Mouse (Mus musculus): ENCODE data around the gene Sh3d19.
"Not testable (repeated sequence)": the region's sequence is repeated elsewhere in the genome, so short reads cannot be mapped to it uniquely, and the experiment has no call there.

The Sh3d19 gene

DNA sequence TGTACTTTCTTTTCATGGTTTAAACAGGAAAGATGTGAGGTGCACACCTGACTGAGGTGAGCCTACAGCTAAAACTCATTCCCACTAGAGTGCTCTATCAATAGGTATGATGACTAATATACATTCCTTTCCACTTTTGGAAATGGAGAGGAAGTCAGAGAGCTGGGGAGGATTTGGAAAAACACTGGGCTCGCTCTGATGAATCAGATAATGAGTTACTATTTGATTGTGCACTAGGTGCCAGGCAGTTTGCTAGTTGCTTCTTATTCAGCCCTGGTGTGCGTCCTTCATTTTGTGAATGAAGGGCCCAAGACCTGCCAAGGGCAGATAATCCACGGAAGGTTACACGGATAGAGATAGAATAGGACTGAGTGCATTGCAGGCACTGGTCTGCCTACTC lies 9.1 kb downstream of the Sh3d19 start:
- no peak for ATAC-seq (ENCODE audit: low TSS enrichment)

DNA sequence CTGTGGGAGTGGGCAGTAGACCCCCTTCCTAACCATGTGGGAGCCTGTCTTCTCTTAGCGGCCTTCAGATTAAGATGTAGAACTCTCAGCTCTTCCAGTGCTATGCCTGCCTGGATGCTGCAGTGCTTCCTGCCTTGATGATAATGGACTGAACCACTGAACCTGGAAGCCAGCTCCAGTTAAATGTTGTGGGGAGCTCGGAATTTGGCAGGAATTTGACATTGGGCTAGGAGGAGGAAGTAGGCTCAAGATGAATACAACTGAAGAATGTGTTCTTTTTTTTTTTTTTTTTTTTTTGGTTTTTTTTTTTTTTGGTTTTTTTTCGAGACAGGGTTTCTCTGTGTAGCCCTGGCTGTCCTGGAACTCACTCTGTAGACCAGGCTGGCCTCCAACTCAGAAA lies 10.9 kb downstream of the Sh3d19 start:
- not testable (repeated sequence) for ATAC-seq (ENCODE audit: low TSS enrichment)

DNA sequence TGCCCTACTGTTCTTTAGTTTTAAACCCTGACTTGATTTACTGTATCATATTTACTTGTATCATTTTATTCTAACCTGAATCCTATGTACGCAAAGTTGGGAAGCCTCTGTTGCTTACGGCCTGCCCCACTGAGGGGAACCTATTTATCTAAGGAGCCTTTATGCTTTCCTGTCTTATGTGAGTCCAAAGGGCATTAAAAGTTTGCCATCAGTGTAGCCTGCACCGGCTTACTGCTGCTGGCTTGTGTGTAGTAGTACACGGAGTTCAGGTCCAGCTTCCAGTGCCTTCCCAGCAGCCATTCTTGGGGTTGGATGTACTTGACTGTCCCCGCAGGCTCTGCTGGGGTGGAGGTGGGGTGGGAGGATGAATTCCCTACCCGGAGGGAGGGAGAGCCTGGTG lies 13.6 kb downstream of the Sh3d19 start:
- ATAC-seq (ENCODE audit: low TSS enrichment) = no peak

DNA sequence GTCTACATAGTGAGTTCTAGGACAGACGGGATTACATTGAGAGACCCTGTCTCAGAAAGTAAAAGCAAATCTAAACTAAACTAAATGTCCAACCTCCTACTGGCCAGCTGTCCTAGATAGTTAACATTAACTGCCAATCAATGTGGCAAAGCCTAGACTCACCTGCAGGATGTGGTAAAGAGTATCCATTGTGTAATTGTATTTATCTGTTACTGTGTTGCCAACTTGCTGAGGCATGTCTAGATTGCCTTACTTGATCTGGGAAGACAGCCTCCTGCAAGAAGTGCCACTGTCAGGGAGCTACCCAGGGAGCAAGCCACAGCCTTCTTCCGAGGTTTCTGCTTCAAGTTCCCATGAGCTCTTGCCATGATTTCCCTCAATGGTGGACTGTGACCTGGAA lies 16.3 kb downstream of the Sh3d19 start:
- no peak for ATAC-seq (ENCODE audit: low TSS enrichment)

DNA sequence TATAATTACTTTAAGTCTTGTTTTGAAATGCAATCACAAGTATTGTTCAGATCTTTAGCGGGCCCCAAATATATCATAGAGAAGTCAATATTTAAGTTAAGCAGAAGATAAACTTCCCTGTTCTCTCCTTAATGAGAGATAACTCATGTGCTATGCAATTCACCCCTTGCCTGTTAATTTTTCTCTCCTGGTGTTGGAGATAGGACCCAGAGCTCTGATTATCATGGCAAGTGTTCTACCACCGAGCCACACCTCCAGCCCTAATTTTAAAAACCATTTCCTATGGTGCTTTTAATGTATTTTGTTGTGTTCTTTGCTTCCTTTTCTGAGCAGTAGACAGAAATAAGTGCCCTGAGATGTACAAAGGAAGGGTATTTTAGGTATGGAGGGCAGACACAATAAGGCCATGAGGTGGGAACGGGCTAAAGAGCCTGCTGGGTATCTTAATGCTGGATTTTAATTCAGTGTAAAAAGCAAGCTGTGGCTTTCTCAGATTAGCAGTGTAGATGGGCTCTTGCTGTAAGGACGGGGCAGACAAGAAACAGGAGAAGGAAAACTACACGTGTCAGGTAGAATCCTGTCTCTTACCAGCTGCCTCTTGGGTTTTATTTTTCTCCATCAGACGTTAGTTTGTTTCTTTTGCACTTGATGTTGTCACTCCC lies 20.4 kb downstream of the Sh3d19 start:
- ATAC-seq (ENCODE audit: low TSS enrichment) = no peak

DNA sequence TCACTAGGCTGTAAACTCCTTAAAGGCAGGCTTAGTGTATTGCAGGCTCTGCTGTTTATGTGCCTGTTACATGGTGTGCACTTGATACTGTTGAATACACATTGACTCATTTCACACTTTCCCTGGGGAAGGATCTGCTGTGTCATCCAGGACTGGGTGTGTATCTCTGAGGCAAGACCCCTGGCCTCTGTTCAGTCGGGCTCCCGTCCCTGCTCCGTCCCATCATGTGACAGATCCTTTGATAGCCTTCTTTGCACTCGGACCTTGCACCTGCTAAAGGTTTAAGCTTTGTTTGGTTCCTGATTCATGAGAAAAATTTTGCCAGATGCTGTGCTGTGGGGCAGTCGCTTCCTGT lies 20.9 kb downstream of the Sh3d19 start:
- ATAC-seq (ENCODE audit: low TSS enrichment) = no peak

DNA sequence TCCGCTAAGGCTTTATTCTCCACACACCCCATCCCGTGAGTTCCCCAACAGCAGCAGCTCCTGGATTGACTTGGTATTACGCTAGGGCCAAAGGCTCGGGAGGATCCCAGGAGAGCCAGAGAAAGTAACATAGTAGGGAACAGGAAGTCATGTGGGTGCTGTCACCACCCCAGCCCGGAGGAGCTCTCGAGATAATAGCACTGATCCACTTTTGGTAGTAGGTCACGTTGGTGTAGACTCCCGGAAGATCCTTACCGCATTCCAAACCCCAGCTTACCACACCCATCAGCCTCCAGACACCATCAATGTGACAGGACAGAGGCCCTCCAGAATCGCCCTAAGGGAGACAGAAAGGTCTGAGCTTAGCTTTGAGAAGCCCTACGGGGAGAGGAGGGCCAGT lies 22.8 kb downstream of the Sh3d19 start:
- no peak for ATAC-seq (ENCODE audit: low TSS enrichment)

DNA sequence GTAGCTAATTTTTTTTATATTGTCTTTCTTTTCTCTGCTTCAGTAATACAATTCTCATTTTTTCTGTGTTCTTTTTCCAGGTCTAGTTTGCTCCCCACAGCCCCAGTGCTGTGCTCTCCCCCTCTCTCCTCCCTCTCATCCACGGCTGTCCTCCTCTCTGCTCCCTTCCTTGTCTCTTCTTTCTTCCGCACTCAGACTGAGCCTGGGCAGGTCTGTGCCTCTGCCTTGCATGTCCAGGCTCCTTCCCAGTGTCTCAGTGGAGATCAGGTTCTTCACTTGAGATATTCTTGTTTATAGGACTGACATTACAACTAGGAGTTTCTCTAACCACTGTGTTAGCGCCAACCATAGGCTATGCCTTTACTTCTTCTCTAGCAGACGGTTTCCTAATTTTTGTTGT lies 23.7 kb downstream of the Sh3d19 start:
- ATAC-seq (ENCODE audit: low TSS enrichment) = no peak

DNA sequence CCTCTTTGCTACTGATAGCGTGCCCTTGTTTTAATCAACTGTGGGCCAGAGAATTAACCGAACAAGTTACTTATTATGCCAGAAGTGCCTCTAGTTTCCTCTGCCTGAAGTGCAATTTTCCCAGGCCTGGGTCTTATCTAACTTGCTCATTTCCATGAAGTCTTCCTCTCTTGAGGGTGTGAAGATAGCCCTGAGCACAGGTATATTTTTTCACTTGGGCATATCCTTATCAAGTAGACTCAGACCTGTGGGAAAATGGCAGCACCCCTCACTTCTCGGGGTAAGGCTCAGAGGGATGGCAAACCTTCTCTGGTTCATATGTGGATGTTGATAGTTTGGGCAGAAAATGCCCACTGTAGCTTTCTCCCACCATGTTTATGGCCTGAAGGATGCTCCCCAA lies 30.4 kb downstream of the Sh3d19 start:
- ATAC-seq (ENCODE audit: low TSS enrichment) = no peak

DNA sequence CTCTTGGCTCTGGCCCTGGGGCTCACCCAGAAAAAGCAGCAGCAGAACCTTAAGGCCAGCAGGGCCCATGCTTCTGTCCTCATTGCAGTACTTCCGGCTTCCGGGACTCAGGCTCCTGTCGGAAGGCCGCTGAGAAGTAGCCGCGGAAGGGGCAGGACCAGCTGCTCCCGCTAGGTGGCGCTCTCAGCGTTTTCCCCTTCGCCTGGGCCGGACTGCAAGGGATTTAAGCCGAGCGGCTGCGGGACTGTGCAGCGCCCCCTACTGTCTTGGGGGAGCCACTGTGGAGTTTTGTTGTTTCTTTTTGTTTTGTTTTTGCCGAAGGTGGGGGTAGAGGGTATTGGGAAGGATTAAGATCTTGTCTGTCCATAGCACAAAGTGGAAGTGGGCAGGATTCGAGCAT lies 31.5 kb downstream of the Sh3d19 start, which contains the start of gene Prss48:
TSS of gene Prss48 (minus strand) at position 69 of the 400 bp plus-strand sequence.
- no peak for ATAC-seq (ENCODE audit: low TSS enrichment)

DNA sequence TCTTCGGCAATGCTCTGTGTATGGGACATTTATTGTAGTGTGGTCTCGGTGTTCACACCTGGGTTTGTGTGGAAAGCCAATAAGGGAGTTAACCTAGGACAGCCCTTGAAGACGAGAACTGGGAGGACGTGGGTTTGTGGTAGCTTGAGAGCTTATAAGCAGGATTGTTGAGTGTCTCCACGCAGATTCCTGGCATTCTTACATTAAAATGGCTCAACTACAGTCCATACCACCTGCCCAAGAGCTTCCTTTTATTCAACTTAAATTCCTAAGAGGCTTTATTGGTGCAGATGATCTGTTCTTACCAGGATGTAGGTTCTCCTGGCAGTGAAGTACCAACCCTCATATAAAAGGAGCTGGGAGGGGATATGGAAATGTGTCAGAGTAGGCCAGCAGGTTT lies 32.0 kb downstream of the Sh3d19 start:
- ATAC-seq (ENCODE audit: low TSS enrichment) = no peak

DNA sequence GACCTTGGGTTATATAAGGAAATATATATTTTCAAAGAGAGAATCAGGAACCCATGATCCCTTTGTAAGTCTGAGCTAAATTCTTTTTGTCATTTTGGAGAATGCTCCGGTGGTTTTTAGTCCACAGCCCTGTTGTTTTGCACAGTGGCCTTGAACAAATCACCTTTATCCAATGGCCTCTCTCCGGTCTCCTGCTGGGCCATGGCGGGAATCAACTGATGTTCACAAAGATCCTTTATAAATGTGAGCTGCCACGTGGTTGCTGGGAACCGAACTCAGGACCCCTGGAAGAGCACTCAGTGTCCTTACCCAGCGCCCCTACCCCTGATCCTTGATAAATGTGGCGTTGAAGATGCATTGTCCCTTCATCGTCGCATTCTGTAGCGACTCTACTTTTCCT lies 33.8 kb downstream of the Sh3d19 start:
- no peak for ATAC-seq (ENCODE audit: low TSS enrichment)

DNA sequence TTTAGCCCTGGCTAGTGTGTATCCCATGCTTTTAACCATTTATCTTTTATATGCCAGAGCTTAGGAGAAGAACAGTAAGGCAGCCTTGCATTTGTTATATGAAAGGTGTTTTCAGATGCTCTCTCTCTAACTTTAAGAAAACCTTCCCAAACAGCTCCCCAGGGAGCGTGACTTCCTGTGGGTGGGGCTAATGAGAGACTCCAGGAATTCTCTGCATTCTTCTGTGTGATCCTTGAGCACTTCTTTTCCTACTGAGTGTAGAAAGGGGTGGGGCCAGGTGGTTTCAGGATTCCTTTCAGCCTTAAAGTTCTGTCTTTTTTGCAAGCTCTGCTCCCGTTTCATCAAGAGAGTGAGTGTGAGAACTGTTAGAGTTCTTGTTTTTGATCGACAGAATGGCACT lies 39.7 kb downstream of the Sh3d19 start:
- no peak for ATAC-seq (ENCODE audit: low TSS enrichment)

DNA sequence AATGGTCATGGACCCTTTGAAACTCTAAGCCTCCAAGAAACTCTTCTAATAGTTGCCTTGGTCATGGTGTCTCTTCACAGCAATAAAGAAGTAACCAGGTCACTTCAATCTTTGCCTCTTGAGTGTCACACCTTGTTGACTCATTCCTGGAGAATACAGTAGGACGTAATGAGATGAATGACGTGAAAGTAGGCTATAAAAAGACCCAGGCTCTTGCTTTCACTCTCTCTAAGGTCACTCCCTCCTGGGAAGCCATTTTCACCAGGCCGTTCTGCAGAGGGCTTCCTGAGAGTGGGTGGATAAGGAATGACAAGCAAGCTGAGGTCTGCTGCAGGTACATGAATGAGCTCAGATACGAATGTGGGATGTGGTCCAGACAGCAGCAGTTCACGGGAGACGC lies 40.5 kb downstream of the Sh3d19 start:
- ATAC-seq (ENCODE audit: low TSS enrichment) = no peak

DNA sequence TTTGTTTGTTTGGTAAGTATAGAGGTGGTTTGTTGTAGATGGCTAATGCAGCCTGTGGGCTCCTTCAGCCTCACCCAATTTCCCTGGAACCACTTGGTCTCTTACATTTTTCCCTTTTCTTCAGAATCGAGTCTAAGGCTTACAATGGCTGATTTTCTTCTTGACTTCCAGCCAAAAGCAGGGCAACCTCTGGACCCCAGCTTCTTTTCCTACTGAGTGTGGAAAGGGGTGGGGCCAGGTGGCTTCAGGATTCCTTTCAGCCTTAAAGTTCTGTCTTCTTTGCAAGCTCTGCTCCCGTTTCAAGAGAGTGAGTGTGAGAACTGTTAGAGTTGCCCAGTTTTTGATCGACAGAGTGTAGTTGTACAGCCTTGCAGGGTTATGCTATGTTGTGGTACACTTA lies 40.9 kb downstream of the Sh3d19 start:
- ATAC-seq (ENCODE audit: low TSS enrichment) = no peak

DNA sequence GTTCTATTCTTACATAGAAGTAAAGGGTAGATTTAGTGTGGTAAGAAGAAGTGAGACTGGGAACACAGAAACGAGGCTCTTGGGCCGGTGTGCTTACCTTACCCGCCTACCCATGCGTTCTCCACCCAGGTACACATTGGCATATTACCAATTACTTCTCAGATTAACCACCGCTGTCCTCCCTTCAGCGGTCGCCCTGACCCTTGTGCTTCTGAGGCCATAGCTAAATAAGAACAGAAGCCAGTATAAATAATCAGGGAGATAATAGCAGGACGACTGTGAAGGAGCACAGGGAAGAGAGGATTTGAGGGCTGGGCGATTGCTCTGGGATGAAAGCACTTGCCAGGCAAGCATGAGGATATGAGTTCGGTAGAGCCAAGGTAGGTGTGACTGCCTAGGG lies 42.9 kb downstream of the Sh3d19 start:
- ATAC-seq (ENCODE audit: low TSS enrichment) = no peak

DNA sequence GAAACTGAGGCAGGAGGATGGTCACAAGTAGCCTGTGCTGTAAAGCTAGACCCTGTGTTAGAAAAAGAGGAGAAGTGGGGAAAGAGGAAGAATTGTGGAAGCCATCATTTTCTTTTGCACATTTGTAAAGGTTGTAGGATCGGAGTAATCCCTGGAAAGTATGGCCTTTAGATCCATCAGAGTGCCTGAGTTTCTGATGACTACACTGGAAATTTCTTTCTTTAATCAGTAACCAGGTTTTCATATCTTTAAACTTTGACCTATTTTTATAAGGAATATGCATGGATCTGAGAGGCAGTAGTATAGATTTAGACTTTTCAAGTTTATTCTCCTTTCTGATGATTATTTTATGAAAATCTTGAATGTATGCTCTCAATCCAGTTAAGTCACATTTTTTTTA lies 46.1 kb downstream of the Sh3d19 start:
- ATAC-seq (ENCODE audit: low TSS enrichment) = no peak

DNA sequence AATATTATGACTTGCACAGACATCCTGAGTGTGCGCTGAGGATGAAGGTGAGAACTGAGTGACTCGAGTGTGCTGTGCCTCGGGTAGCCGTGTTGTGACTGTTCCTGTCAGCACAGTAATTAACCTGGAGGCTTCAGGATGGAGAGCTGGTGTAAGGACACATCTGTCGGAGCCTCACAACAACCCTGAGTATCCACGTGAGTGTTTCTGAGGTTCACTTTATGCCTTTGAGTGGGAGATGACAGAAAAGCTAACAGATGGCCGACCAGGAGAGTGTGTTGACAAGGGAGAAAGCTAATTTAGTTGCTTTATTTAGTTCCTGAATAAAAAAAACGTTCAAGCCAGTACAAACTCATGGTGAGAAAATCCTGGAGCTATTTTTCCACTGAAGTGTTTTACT lies 46.6 kb downstream of the Sh3d19 start:
- ATAC-seq (ENCODE audit: low TSS enrichment) = peak; percentile 78

DNA sequence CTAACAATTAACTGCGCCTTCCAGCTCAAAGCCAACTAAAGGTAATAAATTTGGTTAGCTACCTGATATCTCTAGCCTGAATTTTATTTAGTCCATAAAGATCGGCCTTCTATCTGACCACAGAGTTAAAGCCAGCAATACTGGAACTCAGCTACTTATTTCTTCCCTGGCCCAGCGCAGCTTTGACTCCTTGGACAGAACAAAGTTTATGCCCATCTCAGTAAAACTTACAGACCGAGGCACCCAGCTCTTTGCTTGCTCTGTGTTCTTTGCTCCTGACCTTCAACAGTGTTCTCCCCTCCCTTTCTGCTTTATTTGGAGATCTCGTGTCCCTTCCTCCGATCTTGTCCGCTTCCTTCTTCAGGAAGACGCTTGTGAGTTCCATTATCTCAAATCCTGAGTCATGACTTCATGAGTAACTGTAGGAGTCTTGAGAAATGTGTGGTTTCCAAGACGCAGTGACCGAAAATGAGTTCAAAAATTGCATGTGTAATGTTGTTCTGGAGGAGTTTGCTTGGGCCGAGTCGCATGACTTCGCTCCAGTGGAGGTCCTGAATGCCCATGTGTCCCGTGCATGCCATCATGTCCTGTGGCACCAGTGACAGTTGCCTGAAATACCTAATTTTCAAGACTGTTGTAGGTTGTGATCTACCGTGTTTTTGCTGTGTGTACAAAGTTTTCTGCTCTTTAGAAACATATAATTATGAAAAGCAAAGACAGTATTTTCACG lies 50.2 kb downstream of the Sh3d19 start:
- ATAC-seq (ENCODE audit: low TSS enrichment) = 0 out of 2 replicates have a peak, but pooled peaks have one; percentile 26

DNA sequence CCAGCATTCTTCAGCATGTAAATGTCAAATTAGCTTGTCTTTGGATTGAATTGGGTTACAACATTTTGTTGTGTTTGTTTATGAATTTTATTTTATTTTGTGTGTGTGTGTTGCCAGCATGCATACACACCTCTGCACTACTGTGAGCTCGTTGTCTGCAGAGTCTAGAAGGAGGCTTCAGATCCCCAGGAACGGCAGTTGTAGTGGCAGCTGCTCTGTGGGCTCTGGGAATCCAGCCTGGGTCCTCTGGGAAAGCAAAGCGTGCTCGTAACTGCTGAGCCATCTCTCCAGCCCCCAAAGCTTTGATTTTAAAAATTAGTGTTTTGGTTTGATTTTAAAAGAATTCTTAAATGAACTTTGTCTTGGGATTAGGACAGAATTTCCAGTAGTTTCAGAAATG lies 50.7 kb downstream of the Sh3d19 start:
- ATAC-seq (ENCODE audit: low TSS enrichment) = no peak

DNA sequence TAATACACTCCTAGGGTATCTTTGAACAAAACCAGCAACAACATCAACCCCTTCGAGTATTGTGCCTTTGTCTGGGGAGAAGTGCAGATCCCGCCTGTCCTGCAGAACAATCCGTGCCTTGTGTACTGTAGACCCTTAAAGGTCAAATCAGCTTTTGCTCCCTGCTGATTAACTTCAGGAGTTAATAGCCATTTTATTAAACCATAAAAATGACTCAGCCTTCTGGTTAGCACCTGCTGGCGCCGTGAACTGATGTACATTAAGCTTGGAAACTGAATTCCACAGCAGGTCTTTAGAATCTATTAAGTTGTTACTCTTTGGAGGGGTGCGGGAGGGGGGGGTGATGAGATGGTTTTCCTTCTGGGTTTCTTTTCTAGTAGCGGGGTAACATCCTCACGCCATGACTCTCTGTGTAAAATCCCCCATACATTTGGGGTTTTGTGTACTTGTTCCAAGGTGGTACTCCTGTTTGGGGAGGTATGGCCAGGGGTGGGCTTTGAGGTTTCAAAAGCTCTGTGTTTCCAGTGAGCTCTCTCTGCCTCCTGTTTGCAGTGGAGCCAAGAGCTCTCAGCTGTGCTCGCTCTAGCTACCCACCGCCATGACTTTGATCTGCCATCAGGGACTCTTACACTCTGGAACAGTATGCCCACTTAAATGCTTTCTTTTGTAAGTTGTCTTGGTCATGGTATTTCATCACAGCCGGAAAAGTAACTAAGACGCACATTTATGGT lies 53.3 kb downstream of the Sh3d19 start:
- no peak for ATAC-seq (ENCODE audit: low TSS enrichment)

DNA sequence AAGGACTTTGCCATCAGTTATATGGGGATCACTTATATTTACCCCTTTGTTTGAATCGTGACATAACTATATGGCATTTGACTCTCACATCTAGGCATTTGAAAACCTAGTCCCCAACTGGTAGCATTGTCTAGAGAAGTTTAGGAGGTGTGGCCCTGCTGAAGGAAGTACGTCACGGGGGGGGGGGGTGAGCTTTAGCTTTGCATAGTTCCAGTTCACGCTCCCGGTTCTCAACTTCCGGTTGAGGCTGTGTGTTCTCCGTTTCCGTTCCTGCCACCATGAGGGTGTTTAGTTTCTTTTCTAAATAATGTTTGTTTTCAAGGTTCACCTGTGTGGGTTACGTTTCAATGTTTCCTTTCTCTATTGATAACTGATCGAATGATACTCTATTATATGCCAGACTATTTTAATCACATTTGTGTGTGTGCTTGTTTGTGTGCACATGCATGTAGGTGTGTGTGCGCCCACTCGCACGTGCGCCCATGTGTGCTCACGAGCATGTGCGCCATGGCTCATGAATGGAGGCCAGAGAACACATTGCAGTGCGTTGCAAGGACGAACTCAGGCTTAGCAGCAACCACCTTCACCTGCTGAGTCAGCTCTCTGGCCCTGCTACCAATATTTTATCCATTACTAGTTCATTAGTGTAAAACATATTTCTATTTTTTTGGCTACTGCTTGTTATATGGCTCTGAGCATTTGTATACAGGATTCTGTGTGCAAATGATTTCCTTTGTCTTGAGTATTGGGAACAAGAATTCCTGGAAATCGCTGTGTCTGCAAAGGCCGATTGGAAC lies 54.6 kb downstream of the Sh3d19 start:
- no peak for ATAC-seq (ENCODE audit: low TSS enrichment)

Data from frontal cortex, adult (tissue).